Mouse (Mus musculus) adrenal gland, adult 2 months (tissue): ENCODE data around the gene C1rl. TPM values are rescaled to one million over a fixed set of nuclear protein-coding genes. Genes with fewer than 3 reads are reported as not detected.
A peak's percentile ranks its signal among the peaks of the same experiment; 100 is the strongest.
"Not testable (repeated sequence)": the region's sequence is repeated elsewhere in the genome, so short reads cannot be mapped to it uniquely, and the experiment has no call there.

ENCODE experiments used
- DNase-seq: peaks from one replicate; pipeline ENCODE4 v3.0.0; 2021
- long read RNA-seq: library from polyadenylated mRNA; stranded (forward); transcript quantifications from one replicate; pipeline ENCODE4 v2.0.0, GENCODE M21; 2021
- polyA plus RNA-seq: library from polyadenylated mRNA; depleted of rRNA; stranded (reverse); fragments of >200 nt; gene quantifications from 2 replicates; pipeline ENCODE4 v1.2.3, GENCODE M21; 2012; rRNA removed
- total RNA-seq, 2 experiments: library from RNA; stranded (reverse); gene quantifications; 2 replicates each; pipeline ENCODE4 v1.2.3; 2021

Gene C1rl
- total RNA-seq = 10 to 100 TPM; 20.6 to 22.0 TPM
- 11.2 and 13.4 TPM in 2 replicates for polyA plus RNA-seq
- long read RNA-seq, transcript C1rl-201 (6 exons, 3,010 nt) = major isoform, 22 of 28 reads
- long read RNA-seq, partial matches to known transcripts = 2 of 28 reads
- long read RNA-seq, other reads (novel, unspliced or antisense) = 4 of 28 reads

DNA sequence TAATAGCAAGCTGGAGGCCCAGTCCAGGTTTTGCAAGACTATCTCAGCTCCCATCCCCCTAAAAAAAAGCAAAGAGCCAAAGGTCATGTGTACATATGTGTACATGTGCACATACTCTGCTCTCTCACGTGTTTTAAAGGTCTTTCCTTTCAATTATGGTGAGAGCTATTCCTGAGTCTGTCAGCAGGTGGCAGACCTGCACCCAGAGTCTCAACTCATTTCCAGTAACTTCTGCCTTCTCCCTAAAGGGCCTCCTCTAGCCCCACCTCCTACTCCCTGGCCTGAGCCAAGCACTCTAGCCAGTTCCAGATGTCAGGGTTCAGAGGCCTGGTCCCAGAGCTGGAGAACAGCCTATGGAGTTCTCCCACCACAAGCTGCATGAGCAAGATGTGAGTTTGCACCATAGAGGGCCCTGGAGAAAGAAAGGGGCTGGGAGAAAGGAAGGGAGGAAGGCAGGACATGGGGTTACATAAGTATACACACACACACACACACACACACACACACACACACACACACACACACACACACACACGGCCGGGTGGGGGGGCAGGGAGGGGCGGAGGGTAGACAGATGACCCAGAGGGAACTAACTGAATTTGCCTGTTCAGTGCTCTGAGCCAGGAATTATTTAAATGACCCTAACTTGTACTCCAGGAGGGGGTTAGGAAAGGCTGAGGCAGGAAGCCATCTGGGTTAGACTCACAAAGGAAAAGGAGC is at the start of gene C1rl:
C1rl (plus strand) TSS at position 272 of the 720 bp plus-strand sequence.
- peak; percentile 91 for DNase-seq

- no peak for DNase-seq
Observed at GRCm38 (mm10) chr6:124443338-124443737, 49.6 kb upstream of the C1rl start.

DNA sequence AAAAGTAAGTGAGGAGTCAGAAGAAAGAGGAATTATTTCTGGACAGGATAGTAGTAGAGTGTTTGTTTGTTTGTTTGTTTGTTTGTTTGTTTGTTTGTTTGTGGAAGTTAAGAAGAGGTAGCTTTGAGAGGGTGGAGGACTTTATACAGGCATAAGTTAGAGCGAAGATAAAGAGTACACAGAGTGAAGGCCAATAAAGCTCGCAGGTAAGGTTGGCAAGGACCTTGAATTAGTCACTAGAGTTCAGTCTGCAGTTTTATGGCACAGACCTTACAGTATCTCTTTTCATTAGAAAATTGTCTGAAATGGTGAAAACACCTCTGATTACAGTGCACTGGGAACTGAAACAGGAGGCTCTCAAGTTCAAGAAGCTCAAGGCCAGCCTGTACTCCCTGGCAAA is 46.9 kb upstream of the C1rl start:
- DNase-seq = no peak

DNA sequence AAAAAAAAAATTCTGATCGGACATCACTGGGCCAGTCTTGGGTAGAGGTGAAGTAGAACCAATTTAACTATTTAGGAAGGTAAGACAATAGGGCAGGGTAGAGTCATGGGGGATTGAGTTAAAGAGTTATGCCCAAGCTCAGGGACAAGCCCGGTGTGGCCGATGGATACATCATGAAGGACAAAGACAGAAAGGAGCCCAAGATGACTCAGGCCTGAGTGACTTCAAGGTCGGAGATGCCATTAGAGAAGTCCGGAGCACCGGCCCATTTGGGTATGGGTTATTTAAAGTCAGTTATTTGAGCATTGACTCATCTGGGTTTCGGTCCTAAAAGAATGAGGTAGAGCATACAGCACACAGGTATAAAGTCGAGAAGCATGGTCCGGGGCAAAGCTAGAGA is 46.5 kb upstream of the C1rl start:
- DNase-seq = peak; percentile 65

GRCm38 (mm10) chr6:124447356-124447755 is 45.6 kb upstream of the C1rl start:
- DNase-seq = no peak

- DNase-seq = no peak
Observed at GRCm38 (mm10) chr6:124448186-124448852, 44.6 kb upstream of the C1rl start.

DNA sequence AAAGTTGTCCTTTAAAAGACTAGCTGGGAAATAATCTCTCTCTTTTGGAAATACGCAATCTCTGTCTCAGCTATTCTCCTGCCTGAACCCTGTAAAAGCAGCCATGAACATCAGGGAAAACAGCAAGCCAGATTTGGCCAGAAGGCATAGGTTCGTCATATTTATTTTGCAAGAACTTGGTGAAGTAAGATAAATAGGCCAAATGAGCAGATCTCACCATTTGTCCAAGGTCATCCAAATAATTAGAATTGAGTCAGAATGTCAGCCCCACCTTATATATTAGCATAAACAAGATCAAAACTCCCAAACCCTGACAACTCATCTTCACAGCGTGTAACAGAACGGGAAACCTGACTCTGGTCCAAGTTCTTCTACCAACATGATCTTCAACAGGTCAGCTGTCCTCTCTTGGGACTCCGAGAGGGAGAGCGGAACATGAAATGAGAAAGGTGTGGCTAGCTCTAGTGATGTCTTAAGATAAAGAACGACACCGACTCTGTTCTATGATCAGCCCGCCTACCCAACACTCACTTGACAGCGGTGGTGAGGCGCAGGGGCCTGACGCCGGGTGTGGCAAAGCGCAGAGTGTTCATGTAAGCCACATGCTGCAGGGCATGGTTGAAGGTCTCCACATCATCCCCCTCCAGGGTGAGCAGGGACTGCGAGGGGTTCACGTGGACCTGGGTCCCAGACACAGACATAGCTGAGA is 43.8 kb upstream of the C1rl start:
- DNase-seq = no peak

GRCm38 (mm10) chr6:124449668-124450383 is 43.1 kb upstream of the C1rl start:
- no peak for DNase-seq

- DNase-seq = no peak
Observed at GRCm38 (mm10) chr6:124451995-124452394, 40.9 kb upstream of the C1rl start.

GRCm38 (mm10) chr6:124453756-124454155 is 39.2 kb upstream of the C1rl start:
- no peak for DNase-seq

- no peak for DNase-seq
Observed at GRCm38 (mm10) chr6:124456243-124456642, 36.7 kb upstream of the C1rl start.

DNA sequence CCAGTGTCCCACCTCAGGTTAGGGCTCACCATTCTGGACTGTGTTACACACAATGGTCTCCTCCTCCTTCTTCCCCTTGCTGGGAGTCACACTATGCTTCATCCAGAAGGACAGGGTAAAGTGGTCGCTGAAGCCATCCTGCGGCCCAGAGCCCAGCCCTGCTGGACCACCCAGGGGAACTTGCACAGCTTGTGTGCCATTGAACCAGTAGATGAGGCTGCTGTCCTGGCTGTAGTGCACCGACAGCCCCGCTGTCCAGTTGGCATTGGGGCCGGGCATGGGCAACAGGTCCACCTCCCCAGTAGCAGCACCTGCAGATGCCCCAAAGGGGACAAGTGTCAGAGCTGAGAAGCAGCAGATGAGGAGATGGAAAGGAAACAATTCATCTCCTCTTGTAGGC is 35.1 kb upstream of the C1rl start:
- DNase-seq = no peak

GRCm38 (mm10) chr6:124458505-124458904 is 34.4 kb upstream of the C1rl start:
- DNase-seq = no peak

GRCm38 (mm10) chr6:124459388-124459787 is 33.5 kb upstream of the C1rl start:
- DNase-seq = no peak

- DNase-seq = no peak
Observed at GRCm38 (mm10) chr6:124463881-124464291, 29.0 kb upstream of the C1rl start.

DNA sequence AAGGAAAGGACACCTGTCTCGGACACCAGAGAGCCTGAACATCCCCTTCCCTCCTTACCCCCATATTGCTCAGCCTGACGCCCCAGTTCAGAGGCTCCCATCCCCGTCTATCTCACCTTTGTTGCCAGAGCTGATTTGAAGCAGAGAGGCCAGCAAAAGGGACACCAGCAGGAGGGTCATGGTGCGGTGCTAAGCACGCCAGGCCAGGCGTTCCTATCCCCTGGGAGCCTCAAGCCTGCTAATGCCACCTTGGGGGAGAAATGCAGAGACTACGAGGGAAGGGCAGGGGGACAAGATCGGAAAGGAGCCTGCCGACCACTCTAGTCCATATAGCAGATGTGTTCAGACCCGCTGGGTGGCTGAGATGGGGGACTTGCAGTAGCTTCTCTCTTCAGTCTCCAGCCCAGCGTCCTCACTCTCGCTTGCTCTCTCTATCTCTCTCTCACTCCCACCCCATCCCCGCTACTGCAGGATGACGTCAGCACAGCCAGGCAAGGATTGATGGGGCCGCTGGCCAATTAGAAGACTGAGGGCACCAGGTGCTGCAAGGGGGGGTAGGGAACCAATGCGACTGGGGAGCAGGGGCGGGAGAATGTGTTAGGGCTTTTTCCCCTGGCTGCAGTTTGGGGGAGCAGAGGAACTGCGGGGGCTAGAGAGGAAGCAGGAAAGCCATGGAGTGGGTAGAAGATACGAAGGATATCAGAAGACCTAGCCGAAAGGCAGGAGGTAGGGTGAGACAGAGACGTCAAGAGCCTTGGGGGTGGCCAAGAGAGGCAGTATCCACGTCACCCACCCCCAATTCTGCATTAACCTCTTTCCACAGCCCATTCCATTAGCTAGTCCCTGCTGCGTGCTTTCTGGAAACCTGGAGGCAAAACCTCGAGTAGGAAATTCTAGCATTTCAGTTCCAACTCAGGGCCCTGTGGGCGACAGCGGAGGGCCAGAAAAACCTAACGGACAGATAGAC is 28.3 kb upstream of the C1rl start, which contains the start of gene Clstn3:
Clstn3 (minus strand) TSS at position 490 of the 967 bp plus-strand sequence.
- peak; percentile 90 for DNase-seq

DNA sequence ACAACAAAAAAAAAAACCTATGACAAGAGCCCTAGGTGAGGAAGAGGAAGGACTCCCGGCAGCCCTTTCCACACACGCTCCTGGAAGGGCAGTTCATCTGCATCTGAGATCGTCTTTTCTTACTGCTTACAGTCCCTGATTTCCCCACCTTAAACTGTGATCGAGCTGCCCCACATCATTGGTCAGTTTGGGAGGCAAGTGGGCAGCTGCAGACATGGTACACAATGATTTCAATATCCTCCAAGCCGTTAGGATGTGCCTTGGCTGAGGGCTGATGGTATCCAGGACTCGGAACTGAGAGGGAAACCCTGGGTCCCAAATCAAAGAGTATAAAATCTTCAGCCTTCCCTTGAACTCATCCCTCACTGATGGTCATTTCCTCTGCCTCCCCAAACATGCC is 27.6 kb upstream of the C1rl start:
- no peak for DNase-seq

- no peak for DNase-seq
Observed at GRCm38 (mm10) chr6:124465729-124466128, 27.2 kb upstream of the C1rl start.

DNA sequence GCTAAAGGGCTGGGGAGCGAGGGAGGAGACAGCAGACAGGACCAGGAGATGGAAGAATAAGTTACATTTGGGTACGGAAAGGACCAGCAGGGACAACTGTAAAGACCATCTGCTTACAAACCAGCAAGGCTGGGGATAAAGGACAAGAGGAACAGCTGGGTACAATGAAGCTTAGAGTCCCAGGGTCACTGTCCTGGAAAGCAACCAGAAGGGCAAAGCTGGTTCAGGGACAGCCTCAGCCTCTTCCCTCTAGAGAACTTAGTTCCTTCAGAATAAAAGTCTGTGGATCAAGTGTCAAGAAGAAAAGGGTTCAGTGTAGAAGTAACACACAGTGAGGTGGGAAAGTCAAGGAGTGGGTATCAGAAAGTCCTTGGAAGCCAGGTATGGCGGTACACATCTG is 21.8 kb upstream of the C1rl start:
- DNase-seq = peak; percentile 63

GRCm38 (mm10) chr6:124471783-124472638 is 20.9 kb upstream of the C1rl start:
- DNase-seq = not testable (repeated sequence)
